Mouse (Mus musculus) liver, postnatal 0 days (tissue): ENCODE measurements around the gene Lrfn2. TPM values are rescaled to one million over a fixed set of nuclear protein-coding genes. Genes with fewer than 3 reads are reported as not detected.

Experiments used
- ATAC-seq: fragments of 200-750 bp; cut with Nextera tagmentation; 2 replicates; pipeline ENCODE4 v1.8.0; 2017; ENCODE audit warnings: mild to moderate bottlenecking, moderate library complexity
- DNase-seq: peaks from one replicate; pipeline ENCODE4 v3.0.0-alpha.2; 2016
- H3K27ac ChIP-seq: fragments of 300-500 bp; sonication (generic); 2 replicates; pipeline ENCODE4 v1.5.1; 2014; ENCODE audit warnings: antibody characterized with exemption, moderate library complexity, mild to moderate bottlenecking, low read depth
- H3K27me3 ChIP-seq: fragments of 300-500 bp; sonication (generic); 2 replicates; pipeline ENCODE4 v1.6.1; 2014; ENCODE audit warnings: low read length, control low read depth, mixed read lengths; ENCODE audit not compliant: insufficient read depth
- H3K36me3 ChIP-seq: fragments of 300-500 bp; sonication (generic); replicated peaks from 2 replicates; pipeline ENCODE4 v1.6.1; 2014; ENCODE audit warnings: mild to moderate bottlenecking, control low read depth, low read length, moderate library complexity, mixed read lengths; ENCODE audit not compliant: insufficient read depth
- H3K4me1 ChIP-seq: fragments of 300-500 bp; sonication (generic); 2 replicates; pipeline ENCODE4 v1.6.1; 2014; ENCODE audit warnings: antibody characterized with exemption, mild to moderate bottlenecking, control low read depth; ENCODE audit not compliant: insufficient read depth
- H3K4me2 ChIP-seq: fragments of 300-500 bp; sonication (generic); 2 replicates; pipeline ENCODE4 v1.6.1; 2014; ENCODE audit warnings: low read depth, mild to moderate bottlenecking, low read length, moderate library complexity, mixed read lengths
- H3K4me3 ChIP-seq: fragments of 300-500 bp; sonication (generic); 2 replicates; pipeline ENCODE4 v1.5.1; 2014; ENCODE audit warnings: low read depth, low read length
- H3K9ac ChIP-seq: fragments of 300-500 bp; sonication (generic); replicated peaks from 2 replicates; pipeline ENCODE4 v1.6.1; 2014; ENCODE audit warnings: mild to moderate bottlenecking, moderate library complexity
- H3K9me3 ChIP-seq: fragments of 300-500 bp; sonication (generic); 2 replicates; pipeline ENCODE4 v1.6.1; 2016; ENCODE audit warnings: mild to moderate bottlenecking, control low read depth, low read length, mixed read lengths
- CTCF ChIP-seq: sonication (generic); IDR thresholded peaks from 2 replicates; pipeline ENCODE4 v1.5.1; 2016; ENCODE audit warnings: antibody characterized with exemption, low read depth
- EP300 ChIP-seq: IDR thresholded peaks from 2 replicates; pipeline ENCODE4 v1.6.1; 2016; ENCODE audit warnings: antibody characterized with exemption, low read depth, mild to moderate bottlenecking
- WGBS: fragments of 180-500 bp; shearing (Covaris S2); extraction: QIAGEN DNeasy Blood & Tissue Kit; methylation state at CpG from one replicate; pipeline ENCODE4 v1.1.7; 2014; ENCODE audit not compliant: insufficient replicate concordance; 5-methylcytosine and 5-hydroxymethylcytosine counted together
- polyA plus RNA-seq: library from polyadenylated mRNA; unstranded; fragments of >200 nt; fragmentation: Nextera tagmentation; extraction: Ambion mirVana; gene quantifications from 2 replicates; pipeline ENCODE4 v1.2.1, GENCODE M21; 2015

The Lrfn2 gene
- polyA plus RNA-seq, 1 experiment from 2014 or later = not detected

DNA sequence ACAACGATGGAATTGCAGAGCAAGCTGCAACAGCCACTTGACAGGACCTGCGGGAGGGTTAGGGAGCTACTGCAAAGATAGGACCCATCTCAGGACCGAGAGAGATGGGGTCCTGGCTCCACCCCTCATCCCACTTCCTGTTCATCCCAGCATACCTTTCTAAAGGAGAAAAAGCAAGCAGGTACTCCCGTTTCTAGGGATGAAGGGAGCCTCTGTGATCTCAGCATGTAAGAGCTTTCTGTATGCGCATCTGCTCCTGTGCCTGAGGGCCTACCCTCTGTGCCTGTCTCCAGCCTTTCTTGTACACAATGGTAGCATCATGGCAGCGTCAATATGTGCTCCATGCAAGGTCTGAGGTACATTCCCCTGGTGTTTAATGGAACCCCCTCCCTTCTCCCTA lies 102.9 kb downstream of the Lrfn2 start:
- no peak for TF ChIP-seq CTCF
- TF ChIP-seq EP300 = no peak
- Histone ChIP-seq H3K4me2 (no peak overlapping the region), H3K27me3 (no peaks in the 10 kb centered on the region), H3K27ac (no peak overlapping the region), H3K4me1 (no peaks in the 10 kb centered on the region; the same call in none of the 2 replicates), H3K36me3 (no peaks in the 10 kb centered on the region), H3K9ac (no peak overlapping the region), H3K9me3 (no peaks in the 10 kb centered on the region), H3K4me3 (no peak overlapping the region)
- WGBS = 67% methylated on average over 6 of the region's 6 CpGs
- ATAC-seq = no peak
- no peak for DNase-seq

DNA sequence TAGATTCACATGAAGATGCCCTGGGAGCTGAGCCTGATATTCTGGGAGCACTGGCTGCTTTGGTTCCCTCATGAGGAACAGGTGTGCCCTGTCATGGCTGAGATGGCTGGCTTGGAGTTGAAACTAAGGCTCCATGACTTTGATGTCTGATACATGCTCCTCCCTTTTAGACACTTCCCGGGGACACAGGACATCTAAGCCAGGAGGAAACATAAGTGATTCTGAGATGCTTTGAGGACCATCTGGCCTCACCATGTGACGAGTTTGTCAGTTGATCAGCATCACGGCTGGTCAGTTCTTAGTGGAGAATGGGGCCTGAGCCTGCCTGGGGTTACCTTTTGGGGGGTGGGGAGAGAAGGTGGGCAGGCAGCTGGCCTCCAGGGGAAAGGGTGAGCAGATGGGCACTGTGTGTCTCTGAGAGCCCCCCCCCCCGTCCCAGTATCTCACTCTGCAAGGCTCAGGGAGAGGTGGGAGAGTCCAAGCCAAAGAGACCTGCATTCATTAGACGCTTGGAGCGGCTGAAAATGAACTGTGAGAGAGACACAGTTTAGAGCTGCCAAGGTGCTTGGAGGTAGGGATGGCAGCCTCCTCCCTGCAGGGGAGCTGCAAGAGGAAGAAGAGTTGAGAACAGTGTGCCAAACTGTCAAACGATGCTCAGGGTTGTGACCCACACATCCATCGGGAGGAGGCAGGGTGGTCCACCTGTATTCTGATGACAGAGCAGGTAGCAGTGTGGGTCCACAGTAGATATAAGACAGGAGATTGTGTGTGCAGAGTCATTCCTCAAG lies 105.2 kb downstream of the Lrfn2 start:
- TF ChIP-seq EP300 = no peak
- no peak for TF ChIP-seq CTCF
- H3K4me3 ChIP-seq = no peak overlapping the region
- no peaks in the 10 kb centered on the region for H3K36me3 ChIP-seq
- no peaks in the 10 kb centered on the region for H3K4me1 ChIP-seq
- H3K27ac ChIP-seq = no peak overlapping the region
- ATAC-seq (no peak), DNase-seq (no peak)
- H3K9ac ChIP-seq = no peak overlapping the region
- no peak overlapping the region for H3K4me2 ChIP-seq
- 75% methylated on average over 8 of the region's 8 CpGs for WGBS
- H3K9me3 ChIP-seq = no peaks in the 10 kb centered on the region
- no peaks in the 10 kb centered on the region for H3K27me3 ChIP-seq

DNA sequence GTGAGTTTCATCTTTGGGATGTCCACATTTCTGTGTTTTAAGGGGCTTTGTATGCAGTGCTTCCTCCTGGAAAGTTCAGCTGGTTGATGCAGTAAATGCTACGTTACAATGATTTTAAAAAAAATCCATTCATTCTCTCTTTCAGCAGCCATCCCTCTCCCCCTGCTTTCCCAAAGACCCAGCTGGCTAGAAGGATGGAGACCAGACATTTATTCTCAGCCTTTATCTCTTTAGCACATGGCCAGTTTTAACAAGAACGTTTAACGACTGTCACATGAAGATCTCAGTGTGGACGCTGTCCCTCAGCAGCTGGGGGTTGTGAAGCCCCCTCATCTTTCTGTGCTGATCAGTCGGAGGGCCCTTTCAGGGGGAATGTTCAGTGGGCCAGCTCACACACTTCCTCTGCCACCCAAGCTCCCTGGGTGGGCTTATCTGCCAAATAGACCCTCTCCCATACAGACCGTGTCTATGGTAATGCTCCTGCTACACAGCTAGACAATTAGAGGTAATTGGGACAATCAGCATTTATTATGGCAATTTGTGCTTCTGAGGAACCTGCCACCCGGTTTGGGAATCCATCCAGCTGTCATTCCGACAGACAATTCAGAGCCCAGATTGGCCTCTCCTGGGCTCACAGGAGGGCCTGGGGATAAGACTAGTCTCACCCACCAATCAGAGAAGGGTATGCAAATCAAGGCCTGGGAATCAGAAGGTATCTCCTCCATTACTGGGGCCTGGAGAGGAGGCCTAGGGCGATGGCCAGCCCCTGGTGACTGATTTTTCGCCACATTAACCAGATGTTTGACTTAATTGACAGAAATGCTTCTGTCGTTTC lies 111.8 kb downstream of the Lrfn2 start:
- H3K9me3 ChIP-seq = no peaks in the 10 kb centered on the region
- no peak for ATAC-seq
- no peaks in the 10 kb centered on the region for H3K4me1 ChIP-seq
- no peak for DNase-seq
- 29% methylated on average over 11 of the region's 11 CpGs for WGBS
- no peaks in the 10 kb centered on the region for H3K36me3 ChIP-seq
- H3K27ac ChIP-seq = no peak overlapping the region
- H3K9ac ChIP-seq = no peak overlapping the region
- TF ChIP-seq EP300 (no peak), CTCF (no peak)
- no peaks in the 10 kb centered on the region for H3K27me3 ChIP-seq
- no peak overlapping the region for H3K4me3 ChIP-seq
- no peak overlapping the region for H3K4me2 ChIP-seq

DNA sequence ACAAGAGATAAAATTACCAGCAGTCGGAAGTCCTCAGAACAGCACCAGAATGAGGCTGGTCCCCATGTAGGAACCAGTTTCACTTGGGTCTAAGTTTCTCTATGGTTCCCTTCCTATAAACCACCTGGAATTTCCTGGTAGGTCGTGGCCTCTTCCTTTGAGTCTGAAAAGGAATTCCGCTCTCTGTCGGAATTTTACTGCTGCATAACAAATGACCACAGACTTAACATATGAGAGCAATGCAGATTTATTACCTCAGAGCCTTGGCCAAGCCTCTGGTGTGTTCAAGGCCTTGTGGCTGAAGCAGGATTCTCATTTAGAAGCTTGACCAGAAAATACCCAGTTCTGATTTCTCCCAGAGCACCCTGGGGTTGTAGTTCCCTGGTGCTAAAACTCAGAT lies 115.7 kb downstream of the Lrfn2 start:
- Histone ChIP-seq H3K9ac (no peak overlapping the region), H3K9me3 (no peaks in the 10 kb centered on the region), H3K4me3 (no peak overlapping the region), H3K27ac (no peak overlapping the region), H3K4me1 (no peaks in the 10 kb centered on the region), H3K4me2 (no peak overlapping the region), H3K27me3 (no peaks in the 10 kb centered on the region), H3K36me3 (no peaks in the 10 kb centered on the region)
- DNase-seq (no peak), ATAC-seq (no peak)
- no peak for TF ChIP-seq CTCF
- no peak for TF ChIP-seq EP300
- WGBS = 63% methylated on average over 4 of the region's 4 CpGs

DNA sequence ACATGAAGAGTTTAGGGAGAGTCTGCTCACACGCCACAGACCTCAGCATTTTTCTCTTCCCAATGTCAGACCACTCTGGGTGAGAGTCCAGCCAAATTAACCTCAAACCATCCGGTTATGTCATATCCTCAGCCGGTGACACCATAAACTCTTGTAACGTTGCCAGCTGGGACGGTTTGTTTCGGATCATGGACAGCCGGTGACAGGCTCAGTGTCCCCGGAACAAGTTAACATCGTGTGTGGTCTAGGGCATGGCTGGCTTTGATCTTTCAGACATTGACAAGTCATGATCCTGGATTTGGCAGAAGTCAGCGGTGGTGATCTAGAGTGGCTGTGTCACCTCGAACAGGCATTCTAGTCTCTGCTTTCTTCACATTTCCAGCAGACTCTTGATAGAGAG lies 119.1 kb downstream of the Lrfn2 start:
- ATAC-seq = no peak
- H3K4me3 ChIP-seq = no peak overlapping the region
- no peaks in the 10 kb centered on the region for H3K4me1 ChIP-seq
- TF ChIP-seq CTCF = no peak
- no peak for TF ChIP-seq EP300
- DNase-seq = no peak
- 74% methylated on average over 11 of the region's 11 CpGs for WGBS
- H3K27me3 ChIP-seq = no peaks in the 10 kb centered on the region
- no peak overlapping the region for H3K9ac ChIP-seq
- no peaks in the 10 kb centered on the region for H3K9me3 ChIP-seq
- no peaks in the 10 kb centered on the region for H3K36me3 ChIP-seq
- no peak overlapping the region for H3K4me2 ChIP-seq
- H3K27ac ChIP-seq = no peak overlapping the region

DNA sequence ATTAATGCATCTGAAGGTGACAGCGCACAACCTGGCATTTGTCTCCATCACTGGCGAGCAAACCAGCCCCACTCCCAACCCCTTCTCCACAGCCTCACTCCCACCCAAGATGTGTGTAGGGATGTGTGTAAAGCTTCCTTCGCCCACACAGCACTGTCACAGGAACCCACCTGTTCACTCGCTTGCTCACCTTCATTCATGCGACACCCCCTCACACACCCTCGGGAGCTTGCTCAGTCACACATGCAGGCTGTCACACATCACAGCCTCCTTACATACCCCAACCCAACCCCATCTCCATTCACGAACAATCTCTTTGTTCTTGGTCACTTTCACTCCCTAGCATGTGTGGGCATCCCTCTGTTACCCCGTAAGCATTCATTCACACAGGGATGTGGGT lies 129.0 kb downstream of the Lrfn2 start:
- 77% methylated on average over 8 of the region's 8 CpGs for WGBS

More for the DNA sequence above, 129.0 kb downstream of the Lrfn2 start:
- no peak overlapping the region for H3K4me2 ChIP-seq
- H3K9me3 ChIP-seq = no peaks in the 10 kb centered on the region
- ATAC-seq = no peak
- H3K27me3 ChIP-seq = no peaks in the 10 kb centered on the region
- no peak overlapping the region for H3K4me3 ChIP-seq
- H3K27ac ChIP-seq = no peak overlapping the region
- no peak overlapping the region for H3K9ac ChIP-seq
- no peak for DNase-seq
- no peaks in the 10 kb centered on the region for H3K4me1 ChIP-seq
- TF ChIP-seq CTCF (no peak), EP300 (no peak)
- H3K36me3 ChIP-seq = no peaks in the 10 kb centered on the region
